Mouse (Mus musculus) CD4-positive naive resting alpha-beta T cell, adult 76 days (primary cell): ENCODE data around the gene Rnf220. TPM values are rescaled to one million over a fixed set of nuclear protein-coding genes. Genes with fewer than 3 reads are reported as not detected.

Source experiments
- total RNA-seq: library from RNA; stranded (reverse); gene quantifications from one replicate; pipeline ENCODE4 v1.2.4, GENCODE M21; 2023

Rnf220 gene
- total RNA-seq, result 218 TPM

DNA sequence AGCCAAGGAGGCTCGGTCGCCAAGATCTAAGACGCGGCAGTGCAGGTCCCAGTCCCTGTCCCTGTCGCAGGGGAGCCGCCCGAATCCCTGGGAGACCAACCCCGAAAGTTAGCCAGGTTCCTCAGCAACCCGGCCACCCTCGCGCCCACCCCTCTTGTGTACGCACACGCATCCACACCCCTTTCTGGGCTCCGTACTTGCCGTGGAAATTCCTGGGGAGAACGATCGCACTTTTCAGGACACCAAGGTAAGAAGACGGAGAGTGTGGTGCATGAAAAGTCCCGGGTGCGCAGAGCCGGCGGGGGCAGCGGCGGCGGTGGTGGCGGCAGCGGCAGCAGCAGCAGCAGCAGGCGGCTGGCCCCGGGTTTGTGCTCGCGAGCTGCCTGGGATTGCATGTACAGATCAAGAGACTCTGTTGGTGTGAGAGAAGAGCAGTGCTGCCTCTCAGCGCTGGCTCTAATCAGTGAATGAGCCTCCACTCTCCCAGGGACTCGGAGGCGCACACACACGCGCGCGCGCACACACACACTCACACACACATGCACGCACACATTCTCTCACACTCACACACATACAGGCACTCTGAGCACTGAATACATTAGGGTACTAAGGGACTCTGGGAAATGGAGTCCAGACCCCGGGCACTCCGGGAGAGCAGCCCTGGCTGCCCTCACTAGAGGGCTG lies at the start of gene Rnf220:
Gene Rnf220 (minus strand): TSS at position 571 of the 684 bp plus-strand sequence.

DNA sequence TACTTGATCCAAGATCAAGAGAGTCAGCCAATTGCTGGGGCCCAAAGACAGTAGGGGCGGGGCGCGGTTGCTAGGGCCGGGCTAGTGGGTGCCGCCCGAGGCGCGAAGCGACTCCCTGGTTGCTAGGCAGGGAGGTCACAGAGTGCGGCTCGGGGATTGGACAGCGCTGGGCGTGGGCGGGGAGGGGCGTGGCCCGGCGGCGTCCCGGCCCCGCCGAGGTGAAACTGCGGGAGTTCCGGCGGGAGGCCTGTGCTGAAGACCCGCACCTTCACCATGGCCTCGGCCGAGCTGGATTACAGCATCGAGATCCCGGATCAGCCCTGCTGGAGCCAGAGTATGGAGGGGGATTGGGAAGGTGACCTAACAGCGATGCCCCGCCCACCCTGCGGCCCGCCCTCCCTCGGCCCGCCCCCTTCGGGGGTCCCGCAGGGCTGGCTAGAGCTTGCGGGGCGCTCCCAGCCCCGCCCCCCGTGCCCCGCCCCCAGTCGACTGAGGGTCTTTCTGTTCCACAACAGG lies 245.0 kb downstream of the Rnf220 start, which contains the start of the genes Tmem53 and Armh1:
Gene Tmem53 (plus strand): TSS at position 151 of the 516 bp plus-strand sequence.
Gene Armh1 (minus strand): TSS at position 325 of the 516 bp plus-strand sequence.

Other genes with a start within 250 kb of the Rnf220 start
- gene Tmem53, start 245.1 kb downstream of the Rnf220 start, total RNA-seq, result not detected
- gene Armh1, start 244.9 kb downstream of the Rnf220 start, total RNA-seq, result not detected
- gene Eri3, start 53.3 kb upstream of the Rnf220 start, total RNA-seq, result 41.8 TPM
- 25.6 TPM for gene Dmap1, start 185.2 kb upstream of the Rnf220 start, total RNA-seq
- not detected for gene Gm12845, start 227.4 kb upstream of the Rnf220 start, total RNA-seq